Mouse (Mus musculus) WW6 (cell line): Measurements from ENCODE around the gene Il1f10.

ENCODE experiments used
- DNase-seq: peaks from one replicate; pipeline ENCODE4 v3.0.0-alpha.2; 2013; ENCODE audit warnings: low read depth, low spot score

The Il1f10 gene

DNA sequence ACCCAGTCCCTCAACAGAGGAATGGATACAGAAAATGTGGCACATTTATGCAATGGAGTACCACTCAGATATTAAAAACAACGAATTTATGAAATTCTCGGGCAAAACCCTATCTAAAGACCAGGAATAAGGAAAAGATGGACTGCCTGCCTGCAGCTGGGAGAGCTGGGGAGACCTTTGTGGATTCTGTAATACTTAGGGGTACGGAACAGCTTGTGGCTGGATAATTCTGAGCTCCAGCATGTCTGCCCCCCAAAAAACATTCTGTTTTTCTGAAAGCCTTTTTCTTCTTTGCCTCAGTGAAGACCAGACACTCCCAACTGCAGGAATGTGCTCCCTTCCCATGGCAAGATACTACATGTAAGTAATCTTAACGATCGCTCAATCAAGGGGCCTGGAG is at the start of gene Il1f10:
Gene Il1f10 (plus strand): TSS at position 301 of the 400 bp plus-strand sequence.
- DNase-seq: no peak

DNA sequence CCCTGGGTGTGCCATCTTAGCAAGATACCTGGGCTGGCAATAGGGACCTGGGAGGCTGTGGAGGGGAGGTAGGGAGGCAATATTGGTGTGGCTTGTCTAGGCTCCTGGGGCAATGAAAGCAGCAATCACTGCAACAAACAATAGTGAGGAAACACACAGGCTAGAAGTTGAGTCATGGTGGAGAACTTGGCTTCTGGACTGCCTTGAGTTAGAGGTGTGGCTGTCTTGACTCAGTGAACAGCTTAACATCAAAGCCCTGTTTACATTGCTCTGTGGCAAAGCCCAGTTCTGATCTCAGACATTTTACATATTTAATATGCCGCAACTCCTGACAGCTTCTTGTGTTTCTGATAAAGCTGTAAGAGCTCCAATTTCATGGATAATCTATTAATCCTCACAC is 23.5 kb upstream of the Il1f10 start:
- no peak for DNase-seq

DNA sequence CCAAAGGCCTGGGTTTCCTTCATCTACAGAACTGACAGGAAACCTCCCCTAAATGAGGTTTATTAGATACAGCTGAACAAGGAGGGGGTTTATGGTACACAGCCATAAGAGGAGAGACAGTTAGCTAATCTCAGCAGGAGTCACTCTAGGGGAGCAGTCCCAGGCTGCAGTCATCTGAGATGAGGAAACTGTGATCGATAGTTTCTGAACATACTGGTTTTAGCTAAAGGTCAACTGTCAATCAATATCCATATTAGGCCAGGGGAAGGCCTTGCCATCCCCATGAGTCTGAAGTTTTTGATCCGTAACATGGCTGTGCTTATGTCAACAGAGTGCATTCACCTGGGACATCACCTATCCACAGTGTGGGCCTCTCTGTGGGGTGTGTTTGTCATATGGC is 17.4 kb upstream of the Il1f10 start:
- DNase-seq: no peak

DNA sequence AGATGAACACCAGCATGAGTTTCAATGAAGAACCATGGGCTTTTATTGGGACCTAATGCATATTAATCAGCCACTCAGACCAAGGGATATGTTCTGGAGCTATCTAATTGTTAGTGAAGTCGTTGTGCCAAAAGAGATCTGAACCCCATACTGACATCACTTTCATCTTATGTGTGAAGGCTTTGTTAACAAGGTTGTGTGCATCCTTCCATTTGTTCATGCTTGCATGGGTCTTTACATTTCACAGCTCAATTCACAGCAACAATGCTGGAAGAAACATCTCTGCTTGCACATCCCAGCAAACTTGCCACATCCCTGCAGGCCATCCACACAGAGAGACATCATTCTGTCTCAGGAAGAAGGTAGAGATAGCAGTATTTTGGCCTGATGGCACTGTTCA is 15.8 kb upstream of the Il1f10 start:
- no peak for DNase-seq

DNA sequence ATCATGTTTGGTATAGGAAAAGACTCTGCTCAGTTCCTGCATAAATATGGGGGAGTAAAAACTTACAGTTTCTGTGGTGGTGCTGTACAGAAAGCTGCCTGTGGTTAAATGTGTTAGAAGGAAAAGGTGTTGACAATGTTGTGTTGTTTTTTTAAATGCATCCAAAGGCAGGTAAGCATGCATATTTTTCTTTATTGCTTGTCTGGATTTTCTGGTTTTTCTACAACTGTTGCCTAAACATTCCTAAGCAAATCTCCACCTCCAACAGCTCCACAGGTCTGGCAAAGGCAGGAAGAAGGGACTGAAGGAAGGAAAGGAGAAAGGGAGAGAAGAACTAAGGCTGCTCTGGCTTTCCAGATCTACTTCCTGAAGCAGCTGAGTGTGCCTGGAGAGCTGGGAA is 14.3 kb upstream of the Il1f10 start, which contains the start of gene Il1f5:
Gene Il1f5 (plus strand): TSS at position 301 of the 400 bp plus-strand sequence.
- no peak for DNase-seq

DNA sequence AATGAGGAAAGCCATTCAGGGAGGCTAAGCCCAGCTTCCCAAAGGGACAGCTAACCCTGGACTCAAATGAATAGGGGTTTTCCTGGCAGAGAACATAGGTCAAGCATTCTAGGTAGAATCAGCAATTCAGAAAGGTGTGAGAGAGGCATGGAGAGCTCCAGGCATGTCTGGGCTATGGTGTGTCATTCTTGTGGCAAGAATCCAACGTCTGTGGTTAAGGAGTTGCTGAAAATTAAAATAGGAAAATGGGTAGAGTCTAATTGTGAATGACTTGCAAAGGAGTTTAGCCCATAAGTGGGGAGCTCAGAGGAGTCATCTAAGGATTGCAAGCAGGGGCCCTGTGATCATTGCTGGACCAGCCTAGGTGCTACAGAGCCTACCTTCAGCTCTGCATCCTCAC is 3.6 kb downstream of the Il1f10 start:
- no peak for DNase-seq

DNA sequence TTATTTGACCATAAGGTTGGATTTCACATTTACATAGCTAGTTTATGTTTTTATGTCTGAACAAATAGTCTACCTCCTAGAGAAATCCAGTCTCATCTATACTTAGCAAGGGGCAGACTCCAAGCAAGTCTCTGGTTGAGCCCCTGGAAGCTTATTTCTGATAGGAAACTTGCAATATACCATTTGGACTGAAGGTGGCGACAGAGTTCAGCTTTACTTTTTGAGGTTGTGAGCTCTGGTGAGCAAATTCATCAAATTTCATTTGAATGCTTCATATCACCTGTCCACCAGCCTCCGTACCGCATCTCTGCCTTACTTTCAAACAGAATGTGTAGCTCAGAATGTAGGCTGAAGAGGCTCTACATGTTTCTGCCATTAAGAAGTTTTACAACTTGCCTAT is 5.8 kb downstream of the Il1f10 start:
- peak; percentile 22 for DNase-seq

DNA sequence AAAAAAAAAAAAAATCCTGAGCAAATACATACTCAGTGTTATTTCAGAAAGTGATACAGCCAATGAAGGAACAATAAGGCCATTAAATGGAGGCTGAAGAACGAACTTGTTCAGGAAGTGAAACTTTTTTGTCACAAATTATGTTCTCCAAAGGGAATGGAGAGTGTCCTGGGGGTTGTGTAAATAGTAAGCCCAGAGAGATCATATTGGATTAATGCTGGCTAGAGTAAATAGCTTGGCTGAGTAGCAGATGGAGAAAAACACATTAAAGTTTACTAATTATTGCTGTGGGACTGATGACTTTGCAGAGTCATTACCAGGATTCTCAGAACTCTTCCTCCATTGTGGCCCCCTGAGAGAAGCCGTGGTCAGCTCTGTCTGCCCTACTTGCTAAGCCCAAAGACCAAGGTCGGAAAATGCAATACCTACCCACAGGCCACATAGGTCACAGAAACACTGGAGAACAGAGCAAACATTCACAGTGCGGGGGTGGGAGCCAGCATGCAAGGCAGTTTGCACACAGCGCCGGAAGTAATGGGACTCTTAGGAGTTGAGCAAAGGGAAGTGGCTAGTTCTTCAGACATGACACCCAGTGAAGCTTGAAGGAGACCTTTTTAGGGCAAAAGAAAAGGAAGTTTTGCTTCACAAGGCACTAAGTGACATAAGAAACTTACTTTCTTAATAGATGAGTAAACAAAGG is 20.5 kb downstream of the Il1f10 start:
- DNase-seq: no peak

DNA sequence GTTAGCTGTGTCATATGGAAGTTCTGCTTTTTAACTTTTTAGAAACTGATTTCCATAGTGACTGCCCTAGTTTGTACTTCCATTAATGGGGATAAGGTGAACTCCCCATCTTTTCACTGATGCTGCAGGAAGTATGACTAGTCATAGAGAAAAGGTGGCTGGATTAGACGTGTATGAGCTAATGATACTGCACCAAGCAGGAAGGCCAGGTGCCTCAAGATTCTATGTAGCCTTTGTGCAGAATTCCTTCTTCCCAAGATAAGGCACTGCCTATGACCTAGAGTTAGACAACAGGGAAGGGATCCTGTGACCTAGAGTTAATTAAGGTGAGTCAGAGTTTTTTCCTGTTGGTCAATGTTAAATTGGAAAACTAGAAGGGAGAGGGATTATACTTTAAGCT is 25.9 kb downstream of the Il1f10 start:
- no peak for DNase-seq

DNA sequence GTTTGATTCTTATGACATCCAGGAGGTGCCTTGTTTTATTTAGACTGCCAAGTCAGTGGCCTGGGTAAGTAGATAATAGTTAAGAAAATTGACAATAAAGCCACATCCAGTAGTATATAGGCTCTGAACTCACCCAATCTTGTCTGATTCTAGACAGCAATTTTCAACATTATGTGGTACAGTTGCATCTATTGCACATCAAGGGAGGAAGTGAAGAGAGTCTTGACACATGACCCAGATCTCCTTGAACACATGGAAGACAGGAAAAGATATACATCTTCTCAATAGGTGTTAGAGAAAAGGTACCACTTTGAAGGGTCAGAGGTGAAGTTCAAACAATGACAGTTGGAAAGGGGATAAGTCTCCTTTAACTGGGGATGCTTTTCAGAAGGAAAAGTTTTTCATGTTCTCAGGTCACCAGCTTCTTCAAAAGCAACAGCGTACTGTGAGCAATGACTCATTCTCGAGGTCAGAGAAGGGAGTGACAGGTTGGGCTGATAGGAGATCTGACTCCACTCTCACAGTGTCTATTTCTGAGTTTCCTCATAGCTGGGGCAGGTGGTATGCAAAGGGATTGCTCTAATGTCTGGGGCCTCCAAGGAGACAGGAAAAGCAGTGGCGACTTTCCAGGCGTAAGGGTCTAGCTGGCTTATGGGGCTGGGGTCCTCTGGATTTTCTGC is 27.1 kb downstream of the Il1f10 start:
- DNase-seq: no peak

DNA sequence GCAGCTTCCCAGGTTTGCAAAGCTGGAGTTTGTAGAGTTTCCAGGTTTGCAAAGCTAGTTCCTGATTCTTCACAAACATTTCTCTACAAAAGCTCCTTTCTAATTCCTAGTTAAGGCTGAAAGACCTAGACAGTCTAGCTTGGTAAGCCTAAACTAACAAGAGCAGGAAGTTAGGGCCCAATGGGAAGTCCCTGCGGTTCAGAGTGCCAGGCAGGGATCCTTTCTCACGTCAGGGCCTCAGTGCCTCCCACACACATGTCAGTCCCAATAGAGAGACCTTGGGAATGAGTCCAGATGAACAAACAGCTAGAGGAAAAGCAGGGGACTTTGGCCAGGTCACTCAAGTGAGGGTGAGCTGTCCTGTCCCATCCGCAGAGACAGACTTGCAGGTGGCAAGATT is 44.3 kb downstream of the Il1f10 start:
- no peak for DNase-seq

DNA sequence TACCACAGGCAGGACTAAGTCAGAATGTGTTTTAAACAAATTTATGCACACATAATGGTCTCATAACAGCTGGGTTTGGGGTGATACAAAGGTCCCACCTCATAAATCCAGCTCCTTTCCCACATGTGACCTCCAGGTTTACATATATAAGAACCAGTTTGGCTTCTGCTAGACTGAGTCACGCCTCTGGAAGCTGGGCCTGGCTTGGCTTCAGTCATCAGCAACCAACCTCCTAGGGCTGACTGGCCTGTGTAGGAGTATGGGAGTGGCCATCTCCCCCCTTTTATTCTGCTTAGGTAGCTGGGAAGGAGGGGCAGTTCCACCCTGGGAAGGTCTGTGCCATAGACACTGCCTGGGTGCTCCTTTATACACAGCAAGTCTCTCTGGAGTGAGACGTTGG is 45.5 kb downstream of the Il1f10 start, which contains the start of gene Il1rn:
Gene Il1rn (plus strand): TSS at position 309 of the 400 bp plus-strand sequence.
- DNase-seq: no peak

DNA sequence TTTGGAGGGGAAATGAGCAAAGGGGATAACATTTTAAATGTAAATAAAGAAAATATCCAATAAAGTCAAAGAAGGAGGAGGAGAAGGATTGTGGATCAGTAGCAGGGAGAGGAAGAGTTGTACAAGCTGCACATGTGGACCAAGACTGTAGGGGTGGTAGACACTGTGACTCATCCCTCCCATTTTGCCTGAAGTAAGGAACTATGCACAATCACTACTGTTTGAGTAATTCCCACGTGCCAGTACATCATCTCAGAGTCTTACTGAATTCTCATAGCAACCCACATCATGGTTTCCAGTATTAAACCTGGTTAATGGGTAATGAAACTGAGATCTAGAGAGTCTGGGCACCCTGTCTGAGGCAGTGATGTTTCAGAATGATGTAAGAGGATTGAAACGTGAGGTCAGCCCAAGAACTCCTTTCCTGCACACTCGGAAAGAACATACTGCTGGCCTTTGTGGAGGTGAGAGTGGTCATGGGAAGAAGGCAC is 50.4 kb downstream of the Il1f10 start:
- no peak for DNase-seq
